Mouse (Mus musculus): ENCODE measurements around the gene Gm10647.
"Not testable (repeated sequence)": the region's sequence is repeated elsewhere in the genome, so short reads cannot be mapped to it uniquely, and the experiment has no call there.

- not testable (repeated sequence) for TF ChIP-seq POLR2A (IDR thresholded peaks at IDR 0.05; ENCODE audit: borderline replicate concordance, extremely low read depth, low read depth, low read length); CTCF (IDR thresholded peaks at IDR 0.05; ENCODE audit: insufficient read depth, low read length)
Measured at GRCm38 (mm10) chr9:66805951-66806350, 9.1 kb downstream of the Gm10647 start.

Measured in lung, adult 2 months (tissue).